Mouse (Mus musculus) kidney, postnatal 4 days (tissue): ENCODE measurements around the gene Kntc1.

ENCODE experiments used
- DNase-seq, 2 experiments: peaks; one replicate each; pipeline ENCODE4 v3.0.0; 2021; ENCODE audit warnings: mixed read lengths in 2 of 2

Gene Kntc1

GRCm38 (mm10) chr5:123869615-123870014 is 120.1 kb downstream of the Kntc1 start:
- no peak for DNase-seq
